Mouse (Mus musculus) yolk sac, embryonic 10.5 days (tissue): ENCODE data around the gene Nckipsd.
A peak's percentile ranks its signal among the peaks of the same experiment; 100 is the strongest.

Experiments used
- DNase-seq: peaks from one replicate; pipeline ENCODE4 v3.0.0-alpha.2; 2017; ENCODE audit warnings: low spot score

The Nckipsd gene

DNA sequence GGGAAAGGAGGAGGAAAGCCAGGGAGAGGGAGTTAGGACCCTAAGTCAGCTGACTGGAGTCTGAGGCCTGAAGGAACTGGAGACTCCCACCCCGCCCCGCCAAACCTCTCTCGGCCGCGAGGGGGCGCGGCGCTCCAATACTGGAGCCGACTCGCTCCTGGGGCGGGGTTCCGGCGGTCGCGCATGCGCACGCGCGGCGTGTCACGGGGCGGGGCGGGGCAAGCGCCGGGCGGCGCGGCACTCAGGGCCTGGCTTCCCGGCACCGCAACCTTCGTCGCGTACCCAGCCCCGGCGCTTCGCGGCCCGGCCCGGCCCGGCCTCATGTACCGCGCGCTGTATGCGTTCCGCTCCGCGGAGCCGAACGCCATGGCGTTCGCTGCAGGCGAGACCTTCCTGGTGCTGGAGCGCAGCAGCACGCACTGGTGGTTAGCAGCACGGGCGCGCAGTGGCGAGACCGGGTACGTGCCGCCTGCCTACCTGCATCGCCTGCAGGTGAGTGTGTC, at the start of gene Nckipsd:
TSS of gene Nckipsd (plus strand) at position 206 of the 503 bp plus-strand sequence.
- peak; percentile 91 for DNase-seq

DNA sequence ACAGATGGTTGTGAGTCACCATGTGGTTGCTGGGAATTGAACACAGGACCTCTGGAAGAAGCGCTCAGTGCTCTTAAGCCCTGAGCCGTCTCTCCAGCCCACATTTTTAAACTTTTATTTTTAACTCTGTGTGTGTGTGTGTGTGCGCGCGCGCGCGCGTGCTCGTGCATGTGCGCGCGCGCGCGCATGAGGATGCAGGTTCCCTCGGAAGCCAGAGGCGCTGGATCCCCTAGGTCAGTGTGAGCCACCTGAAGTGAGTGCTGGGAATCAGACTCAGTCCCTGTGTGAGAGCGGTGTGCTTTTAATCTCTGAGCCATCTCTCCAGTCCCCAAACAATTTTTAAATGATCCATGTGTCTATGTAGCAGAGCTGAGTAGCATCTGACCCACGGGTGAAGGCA, 49.0 kb upstream of the Nckipsd start:
- no peak for DNase-seq

DNA sequence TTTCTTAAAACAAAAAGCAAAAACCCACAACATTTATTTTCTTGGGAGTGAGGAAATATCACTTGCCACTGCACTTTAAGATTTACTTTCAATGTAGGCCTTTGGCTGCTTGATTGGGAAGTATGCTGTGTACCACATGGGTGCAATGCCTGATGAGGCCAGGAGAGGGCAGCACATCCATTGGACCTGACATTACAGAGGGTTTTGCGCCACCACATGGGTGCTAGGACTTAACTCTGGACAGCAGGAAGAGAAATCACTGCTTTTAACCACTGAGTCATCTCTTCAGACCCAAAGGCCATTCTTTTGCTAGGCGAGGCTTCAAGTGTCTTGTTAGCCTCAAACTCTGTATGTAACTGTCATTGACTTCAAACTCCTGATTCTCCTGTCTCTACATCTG, 48.4 kb upstream of the Nckipsd start:
- DNase-seq = no peak

DNA sequence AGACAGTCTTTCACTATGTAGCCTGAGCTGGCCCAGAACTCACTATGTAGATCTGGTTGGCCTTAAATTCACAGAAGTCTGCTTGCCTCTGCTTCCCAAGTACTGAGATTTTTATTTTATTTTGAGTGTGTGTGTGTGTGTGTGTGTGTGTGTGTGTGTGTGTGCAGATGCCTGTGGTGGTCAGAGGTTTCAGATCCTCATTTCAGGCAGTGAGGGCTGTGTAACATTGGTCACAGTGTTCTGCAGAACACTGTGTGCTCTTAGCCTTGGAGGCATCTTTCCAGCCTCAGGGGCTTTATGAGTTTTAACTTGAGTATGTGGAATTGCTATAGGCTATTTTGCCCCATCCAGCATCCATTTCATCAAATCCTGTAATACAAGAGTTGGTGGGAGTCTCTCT, 46.6 kb upstream of the Nckipsd start:
- DNase-seq = no peak

DNA sequence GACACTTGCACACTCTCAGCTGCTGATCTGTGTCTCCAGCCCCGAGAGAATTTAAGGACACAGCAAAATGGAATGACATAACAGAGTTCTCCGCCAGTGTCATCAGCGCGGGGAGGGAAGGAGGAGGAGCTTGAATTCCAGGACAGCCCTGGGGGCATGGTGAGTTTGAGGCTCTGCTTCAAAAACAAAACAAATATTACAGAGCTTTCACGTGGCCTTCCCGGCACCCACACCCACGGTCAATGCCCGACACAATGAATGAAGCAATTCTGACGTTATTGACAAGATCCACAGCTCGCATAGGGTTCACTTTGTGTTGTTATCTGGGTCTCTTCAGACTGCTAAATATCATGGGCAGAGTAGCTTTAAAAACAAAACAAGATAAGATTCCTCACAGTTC, 43.2 kb upstream of the Nckipsd start:
- DNase-seq = no peak

DNA sequence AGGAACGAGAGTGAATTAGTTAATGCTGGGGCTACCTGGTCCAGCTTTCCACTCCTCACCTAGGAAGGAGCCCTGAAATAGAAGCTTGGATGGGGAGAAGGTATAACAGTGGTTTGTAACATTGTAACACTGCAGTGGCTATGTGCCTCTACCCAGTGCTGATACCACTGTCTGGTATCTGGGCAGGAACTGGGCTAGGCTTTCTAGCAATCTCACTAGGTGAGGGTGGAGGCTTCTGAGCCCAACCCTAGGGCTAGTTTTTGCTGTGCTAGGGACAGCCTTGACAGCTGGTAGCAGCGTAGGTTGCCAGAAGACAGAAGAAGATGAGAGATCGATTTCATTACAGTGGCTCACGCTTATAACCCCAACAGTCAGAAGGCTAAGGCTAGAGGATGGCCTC, 31.6 kb upstream of the Nckipsd start:
- no peak for DNase-seq

DNA sequence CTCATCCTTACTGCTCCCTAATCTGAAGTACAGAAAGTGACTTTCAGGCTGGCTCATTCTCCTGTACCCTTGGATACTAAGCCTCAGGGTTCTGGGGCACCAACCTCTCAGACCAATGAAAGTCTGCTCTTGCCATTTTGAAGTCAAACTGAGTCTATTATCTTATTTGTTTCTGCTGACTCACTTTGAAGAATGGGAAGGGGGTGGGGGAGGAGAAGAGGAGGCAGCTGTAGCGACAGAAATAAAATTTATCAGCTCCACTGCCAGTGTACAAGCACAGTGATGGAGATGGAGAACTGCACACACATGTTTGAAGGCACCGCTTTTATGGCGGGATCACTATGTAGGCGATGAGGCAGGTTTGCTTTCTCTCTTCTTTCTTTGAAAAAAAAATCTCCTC, 30.9 kb upstream of the Nckipsd start:
- no peak for DNase-seq

DNA sequence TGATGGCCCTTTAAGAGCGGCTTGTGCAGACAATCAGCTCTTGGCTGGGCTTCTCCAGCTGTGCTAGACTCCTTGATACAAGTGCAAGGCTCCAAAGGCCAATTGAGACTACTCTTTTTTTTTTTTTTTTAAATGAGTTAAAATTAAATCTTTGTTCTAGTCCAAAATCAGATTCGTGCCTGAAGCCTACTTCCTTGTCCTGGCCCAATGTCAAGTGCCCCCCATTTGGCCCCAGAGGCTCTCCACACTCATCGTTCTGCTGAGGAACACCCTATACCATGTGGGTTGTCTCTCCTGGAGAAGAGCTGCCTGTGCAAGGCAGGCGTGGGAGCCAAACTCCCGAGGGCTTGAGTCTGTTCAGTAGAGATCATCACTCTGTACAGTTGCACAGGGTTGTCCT, 27.2 kb upstream of the Nckipsd start:
- no peak for DNase-seq

DNA sequence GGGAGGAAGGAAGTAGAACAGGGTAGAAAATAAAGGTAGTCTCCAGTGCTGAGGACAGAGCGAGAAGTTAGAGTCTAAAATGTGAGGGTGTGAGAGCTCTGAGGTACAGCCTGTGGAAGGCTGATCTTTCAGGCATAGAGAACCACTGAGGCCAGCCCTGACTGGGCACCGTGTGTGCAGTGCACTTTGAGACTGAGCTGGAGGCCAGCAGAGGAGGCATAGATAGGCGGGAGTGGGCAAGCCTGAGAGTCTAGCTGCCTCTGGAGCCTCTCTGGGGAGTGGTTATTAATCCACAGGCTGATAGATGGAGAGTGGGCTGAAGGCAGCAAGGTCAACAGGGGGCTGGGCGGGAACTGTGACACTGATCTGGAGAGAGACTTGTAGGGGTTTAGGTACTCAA, 26.3 kb upstream of the Nckipsd start:
- DNase-seq = no peak

DNA sequence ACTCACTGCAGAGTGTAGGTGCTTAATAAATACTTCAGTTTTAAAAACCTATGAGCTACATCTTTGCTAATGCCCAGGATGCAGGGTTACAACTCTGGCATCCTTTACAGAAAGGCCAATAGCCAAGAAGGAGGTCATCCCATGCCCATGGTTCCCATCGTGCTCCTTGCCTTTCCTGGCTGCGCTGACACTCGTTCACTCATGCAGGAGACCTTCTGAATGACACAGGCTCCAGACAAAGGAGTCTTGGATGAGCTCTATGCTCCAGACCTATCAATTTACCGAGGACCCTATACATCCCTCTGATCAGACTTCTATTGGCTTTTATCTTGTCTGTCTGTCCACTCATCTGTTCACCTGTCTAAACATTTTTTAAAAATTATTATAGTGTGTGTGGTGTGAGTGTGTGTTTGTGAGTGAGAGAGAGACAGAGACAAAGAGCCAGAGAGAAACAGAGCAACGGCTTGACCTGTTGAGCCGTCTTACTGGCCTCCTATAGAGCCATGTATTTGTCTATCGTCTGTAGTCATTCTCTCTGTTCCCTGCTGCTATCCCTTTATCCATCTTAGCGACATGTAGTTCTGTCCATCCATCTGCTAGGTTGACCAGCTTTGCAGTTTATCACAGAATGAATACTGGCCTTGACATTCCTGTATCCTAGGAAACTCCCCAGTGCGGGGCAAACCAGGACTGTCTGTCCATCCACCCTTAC, 25.2 kb upstream of the Nckipsd start:
- no peak for DNase-seq

DNA sequence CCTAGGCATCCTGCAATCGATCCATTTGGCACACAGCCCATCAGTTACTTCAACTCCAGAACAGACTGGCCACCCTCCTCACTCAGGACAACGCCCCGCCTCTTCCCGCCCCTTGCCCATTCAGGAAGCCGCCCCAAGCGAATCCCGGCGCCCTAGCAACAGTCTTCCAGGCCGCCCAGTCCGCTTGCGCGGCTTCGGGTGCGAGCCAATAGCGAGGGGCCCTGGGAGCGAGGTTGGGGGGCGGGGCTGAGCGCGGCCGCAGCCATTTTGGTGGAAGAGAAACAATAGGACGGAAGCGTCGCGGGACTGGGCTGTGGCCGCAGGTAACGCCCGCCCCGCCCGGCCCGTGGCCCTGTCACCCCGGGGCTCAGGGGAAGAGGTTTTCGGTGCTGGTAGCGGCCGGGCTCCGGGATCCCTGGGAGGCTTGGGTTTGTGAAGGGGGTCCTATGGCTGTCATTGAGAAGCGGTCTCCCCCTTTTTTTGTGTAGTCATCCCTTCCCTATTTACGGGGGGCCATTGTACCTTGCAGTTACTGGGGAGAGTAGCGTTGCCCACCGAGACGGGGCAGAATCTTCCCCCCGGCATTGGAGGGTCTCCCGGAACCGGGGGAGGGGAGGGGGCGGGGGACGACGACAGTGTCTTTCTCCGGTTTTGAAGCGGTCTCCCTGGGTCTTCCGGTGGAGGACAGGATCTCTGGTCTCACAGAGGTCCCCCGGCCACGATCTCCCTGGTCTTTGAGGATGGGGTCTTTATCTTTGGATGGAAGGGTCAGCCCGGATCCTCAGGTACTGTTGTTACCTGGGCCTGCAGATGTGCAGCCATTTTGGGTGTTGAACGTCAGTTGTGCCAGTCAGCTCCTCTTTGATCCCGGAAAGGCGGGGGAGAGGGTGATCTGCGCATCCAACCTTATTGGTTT, 24.4 kb upstream of the Nckipsd start, which contains the start of gene Ip6k2:
TSS of gene Ip6k2 (plus strand) at position 249 of the 916 bp plus-strand sequence.
- DNase-seq = peak; percentile 98

DNA sequence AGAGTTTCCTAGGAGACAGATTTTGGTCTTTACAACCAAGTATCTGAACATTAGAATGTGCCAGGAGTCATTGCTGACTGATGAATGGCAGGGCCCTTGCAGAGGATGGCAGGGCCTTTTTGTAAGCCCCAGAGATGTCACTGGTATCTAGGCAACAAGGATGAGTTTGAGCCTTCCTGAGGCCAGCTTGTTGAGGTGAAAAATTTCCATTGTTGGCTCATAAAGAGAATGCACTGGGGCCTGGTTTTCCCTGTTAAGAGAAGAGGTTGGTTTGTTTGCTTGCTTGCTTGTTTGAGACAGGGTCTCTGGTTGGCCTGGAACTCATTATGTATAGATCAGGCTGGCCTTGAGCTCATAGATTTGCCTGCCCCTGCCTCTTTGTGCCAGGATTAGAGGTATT, 22.8 kb upstream of the Nckipsd start:
- no peak for DNase-seq

DNA sequence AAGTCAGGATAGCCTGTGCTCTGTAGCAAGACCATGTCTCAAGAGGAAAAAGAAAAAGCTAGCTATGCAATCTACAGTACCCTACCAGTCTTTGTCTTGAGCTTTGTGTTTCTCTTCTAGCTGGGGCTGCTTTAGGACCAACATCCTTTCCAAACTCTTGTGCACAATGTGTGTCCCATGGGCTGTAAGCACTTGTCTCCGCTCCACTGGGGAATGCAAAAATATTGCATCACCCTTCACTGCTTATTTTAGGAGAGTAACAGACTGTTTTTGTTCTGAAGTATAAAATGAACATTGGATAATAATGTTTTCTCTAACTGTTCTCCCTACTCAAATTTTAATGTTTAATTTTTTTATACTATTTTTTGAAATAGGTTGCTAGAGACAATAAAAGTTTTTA, 21.7 kb upstream of the Nckipsd start:
- no peak for DNase-seq

DNA sequence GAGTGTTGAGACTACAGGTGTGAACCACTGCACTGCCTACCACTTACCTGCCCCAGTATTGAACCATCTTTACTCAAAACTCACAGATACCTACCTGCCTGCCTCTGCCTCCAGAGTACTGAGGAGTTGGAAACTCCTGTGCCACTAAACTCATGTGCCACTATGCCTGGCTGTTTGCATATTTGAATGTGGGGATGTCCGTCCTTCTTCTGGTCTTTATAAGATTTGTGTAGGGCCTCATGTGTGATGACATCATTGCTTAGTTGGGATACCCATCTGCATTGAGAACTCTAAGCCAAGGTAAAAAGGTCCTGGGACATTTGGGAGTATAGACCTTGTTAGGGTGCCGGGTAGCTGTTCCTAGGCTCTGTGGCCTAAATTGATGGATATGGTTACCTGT, 21.1 kb upstream of the Nckipsd start:
- no peak for DNase-seq

DNA sequence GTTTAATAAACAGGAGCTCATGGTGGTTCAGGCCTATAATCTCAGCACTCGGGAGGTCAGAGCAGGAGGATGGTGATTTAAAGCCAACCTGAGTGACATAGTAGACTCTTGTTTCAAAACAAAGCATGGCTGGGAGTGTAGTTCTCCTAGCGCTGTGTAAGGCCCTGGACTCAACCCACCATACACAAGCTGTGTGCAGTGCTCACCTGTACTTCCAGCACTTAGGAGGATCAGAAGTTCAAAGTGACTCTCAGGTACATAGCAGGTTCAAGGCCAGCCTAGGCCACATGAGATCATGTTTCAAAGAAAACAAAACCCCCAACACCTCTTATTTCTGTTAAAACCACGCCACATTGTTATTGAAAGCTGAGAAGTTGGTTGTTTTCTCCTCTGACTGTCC, 19.5 kb upstream of the Nckipsd start:
- no peak for DNase-seq

DNA sequence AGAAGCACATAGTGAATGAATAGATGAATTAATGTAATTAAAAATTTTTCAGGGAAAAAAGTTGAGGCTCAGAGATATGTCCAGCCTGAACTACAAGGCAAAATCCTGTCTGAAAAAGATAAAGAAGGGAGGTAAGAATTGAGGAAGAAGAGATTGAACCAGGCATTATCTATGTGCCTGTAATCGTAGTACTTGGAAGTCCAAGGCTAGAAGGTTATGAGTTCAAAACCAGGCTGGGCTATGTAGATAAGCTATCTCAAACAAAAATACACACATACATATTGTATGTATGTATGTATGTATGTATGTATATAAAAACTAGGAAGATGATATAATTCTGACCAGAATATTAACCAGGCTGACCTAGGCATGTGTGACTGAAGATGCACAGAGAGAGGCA, 15.9 kb upstream of the Nckipsd start:
- DNase-seq = no peak

DNA sequence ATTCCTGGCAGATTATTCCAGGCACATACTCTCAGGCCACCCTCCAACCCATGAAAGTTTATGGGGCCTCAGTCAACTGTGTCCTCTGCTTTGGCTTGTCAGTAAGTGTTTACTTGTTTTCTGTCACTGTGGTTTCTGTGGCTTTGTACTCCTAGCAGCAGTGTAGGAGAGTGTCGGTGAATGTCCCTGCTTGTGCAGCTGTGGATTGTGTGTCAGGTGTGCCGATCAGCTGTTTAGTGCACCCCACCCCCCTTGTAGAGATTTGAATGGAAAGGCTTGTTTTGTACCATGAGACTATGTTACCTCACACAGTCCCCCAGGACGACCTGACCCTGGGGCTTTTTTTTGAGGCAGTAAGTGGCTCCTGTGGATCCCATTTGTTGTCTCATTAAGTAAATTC, 15.4 kb upstream of the Nckipsd start:
- no peak for DNase-seq

DNA sequence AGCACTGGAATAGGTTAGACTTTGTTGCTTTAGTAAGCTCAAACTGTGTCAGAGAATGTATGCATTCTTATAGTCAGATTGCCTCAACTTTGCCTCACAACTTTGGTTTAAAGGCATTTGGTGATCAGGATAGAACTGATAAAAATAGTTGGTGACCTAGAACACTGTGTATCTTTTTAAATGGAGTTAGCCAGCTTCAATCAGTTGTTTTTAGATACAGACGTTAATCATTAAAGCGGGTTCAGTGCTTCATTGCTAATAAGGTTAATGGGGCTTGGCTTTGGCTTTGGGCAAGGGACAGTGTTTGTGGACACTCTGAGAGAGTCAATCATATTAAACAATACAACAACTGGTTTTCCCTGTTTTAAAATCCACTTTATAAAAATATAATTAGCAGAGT, 12.9 kb upstream of the Nckipsd start:
- no peak for DNase-seq

DNA sequence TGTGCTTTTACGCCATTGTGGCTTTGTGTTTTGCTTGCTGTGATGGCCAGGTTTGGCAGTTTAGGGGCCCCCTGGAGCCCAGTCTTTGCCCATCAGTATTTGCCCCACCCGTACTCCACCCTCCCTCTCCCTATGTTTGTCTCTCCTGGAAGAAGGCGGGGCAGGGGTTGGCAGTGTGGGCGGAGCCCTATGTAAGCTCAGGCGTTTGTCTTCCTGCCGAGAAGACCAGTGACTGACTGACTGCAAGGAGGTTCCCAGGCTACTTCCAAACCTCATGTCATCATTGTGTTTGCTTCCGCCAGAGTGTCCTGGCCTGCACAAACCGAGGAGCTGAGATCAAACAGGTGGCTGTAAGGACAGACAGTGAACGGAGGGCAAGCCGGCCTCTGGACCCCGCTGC, 12.4 kb upstream of the Nckipsd start:
- peak; percentile 76 for DNase-seq

DNA sequence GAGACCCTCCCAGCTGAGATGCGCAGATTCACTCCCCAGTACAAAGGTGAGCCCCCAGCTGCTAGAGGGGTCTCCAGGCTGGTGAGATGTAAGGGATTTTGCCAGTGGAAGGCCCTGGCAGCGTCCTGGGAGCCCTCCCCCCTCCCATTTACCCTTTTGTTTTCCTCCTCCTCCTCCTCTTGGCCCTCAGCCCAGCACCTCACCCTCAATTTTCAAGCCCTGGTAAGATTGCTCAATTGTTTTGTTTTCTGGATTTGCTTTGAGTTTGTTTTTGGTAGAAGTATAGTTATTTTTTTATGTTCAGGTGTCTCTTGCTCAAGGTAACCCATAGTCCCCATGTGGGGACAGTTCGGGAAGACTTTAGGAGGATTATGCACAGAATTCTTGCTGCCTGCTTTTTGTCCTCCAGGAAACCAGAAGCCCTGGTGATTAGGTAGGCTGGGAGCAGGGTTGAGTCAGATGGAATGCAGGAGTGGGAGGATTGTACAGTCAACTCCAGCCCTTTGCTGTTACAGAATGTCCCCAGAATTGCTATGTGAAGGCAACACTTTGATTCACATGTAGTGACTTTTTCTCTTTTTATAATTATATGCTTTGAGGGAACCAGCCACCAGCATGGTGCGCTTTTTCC, 11.7 kb upstream of the Nckipsd start:
- no peak for DNase-seq

DNA sequence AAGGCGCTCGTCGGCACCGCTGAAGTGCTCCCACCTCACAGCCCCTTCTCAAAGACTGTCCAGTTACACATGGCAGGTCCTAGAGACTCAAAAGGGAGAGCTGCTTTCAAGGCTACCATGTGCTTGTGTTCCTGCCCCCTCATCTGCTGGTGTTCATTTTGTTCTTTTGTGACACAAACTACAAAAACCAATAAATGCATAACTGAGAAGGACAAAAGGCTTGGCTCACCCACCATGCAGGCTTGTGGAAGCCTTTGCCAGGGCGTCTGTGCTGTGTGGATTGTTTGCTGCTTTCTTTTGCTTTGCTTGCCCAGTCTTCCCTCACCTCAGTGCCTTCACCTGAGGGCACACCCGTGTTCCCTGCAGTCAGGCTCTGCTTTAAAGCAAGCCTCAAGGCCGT, 10.7 kb upstream of the Nckipsd start:
- DNase-seq = no peak

DNA sequence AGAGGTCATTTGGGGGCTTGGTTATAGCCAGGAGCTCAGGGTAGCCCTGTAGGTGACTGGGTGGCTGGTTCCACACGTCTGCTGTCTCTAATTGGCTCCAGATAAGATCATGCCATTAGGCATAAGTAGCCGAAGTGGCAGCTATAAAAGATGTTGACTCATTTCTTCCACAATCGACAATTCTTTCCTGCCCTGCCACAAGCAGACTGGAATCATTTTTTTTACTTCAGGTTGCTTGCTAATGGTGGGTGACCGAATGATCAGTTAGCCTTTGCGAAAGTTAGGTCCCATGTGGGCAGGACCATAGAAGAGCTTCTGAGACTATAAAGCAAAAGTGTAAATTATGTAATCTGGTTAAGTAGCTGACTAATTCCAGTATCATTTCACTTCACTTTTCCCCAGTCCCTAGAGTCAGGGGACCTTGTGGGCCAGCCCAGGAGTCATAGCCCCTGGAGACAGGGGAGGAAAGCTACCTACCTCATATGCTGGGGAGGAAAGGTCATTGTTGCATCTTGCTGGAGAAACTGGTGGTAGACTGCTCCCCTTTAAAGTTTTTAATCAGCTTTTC, 9.6 kb upstream of the Nckipsd start:
- DNase-seq = no peak
